Mouse (Mus musculus): ENCODE results near the gene Adam23. TPM values are rescaled to one million over a fixed set of nuclear protein-coding genes. Genes with fewer than 3 reads are reported as not detected.

The Adam23 gene
- polyA plus RNA-seq, 1 experiment from 2014 or later, result 4.3 TPM

- Histone ChIP-seq H3K4me2 (no peak overlapping the region), H3K36me3 (no peaks in the 10 kb centered on the region), H3K27me3 (no peaks in the 10 kb centered on the region), H3K4me3 (no peak overlapping the region), H3K9ac (no peak overlapping the region), H3K9me3 (no peaks in the 10 kb centered on the region), H3K4me1 (no peaks in the 10 kb centered on the region), H3K27ac (no peak overlapping the region)
- WGBS, result 75% methylated on average over 2 of the region's 2 CpGs
- no peak for ATAC-seq (ENCODE audit: insufficient number of reproducible peaks, insufficient read depth, low FRiP score, low TSS enrichment, low read depth)
Observed at GRCm38 (mm10) chr1:63544122-63544521, 98.4 kb downstream of the Adam23 start.

DNA sequence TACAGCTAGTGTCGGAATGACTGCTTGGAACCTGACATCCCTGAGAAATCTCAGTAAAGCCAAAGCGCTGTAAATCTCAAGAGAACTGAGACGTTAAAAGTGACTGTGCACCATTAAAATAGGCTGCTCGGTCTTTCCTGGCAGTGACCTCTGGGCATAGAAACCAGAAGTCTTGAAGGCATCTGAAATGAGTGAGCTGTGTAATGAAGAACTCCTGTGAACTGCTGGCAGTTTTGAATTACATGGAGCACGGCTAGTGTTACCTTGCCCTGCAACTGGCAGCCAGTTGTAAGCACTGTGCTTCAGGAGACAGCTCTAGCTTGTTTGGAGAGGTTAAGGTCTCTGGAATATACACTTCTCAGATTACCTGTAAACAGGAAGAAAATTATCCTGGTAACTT, 107.3 kb downstream of the Adam23 start:
- Histone ChIP-seq H3K4me1 (peaks cover 15% of the 10 kb centered on the region), H3K27ac (no peak overlapping the region), H3K9ac (no peak overlapping the region), H3K4me3 (no peak overlapping the region), H3K4me2 (no peak overlapping the region), H3K36me3 (no peaks in the 10 kb centered on the region), H3K9me3 (no peaks in the 10 kb centered on the region), H3K27me3 (no peaks in the 10 kb centered on the region)
- no peak for ATAC-seq (ENCODE audit: insufficient number of reproducible peaks, insufficient read depth, low FRiP score, low TSS enrichment, low read depth)
- 11% methylated on average over 5 of the region's 5 CpGs for WGBS

DNA sequence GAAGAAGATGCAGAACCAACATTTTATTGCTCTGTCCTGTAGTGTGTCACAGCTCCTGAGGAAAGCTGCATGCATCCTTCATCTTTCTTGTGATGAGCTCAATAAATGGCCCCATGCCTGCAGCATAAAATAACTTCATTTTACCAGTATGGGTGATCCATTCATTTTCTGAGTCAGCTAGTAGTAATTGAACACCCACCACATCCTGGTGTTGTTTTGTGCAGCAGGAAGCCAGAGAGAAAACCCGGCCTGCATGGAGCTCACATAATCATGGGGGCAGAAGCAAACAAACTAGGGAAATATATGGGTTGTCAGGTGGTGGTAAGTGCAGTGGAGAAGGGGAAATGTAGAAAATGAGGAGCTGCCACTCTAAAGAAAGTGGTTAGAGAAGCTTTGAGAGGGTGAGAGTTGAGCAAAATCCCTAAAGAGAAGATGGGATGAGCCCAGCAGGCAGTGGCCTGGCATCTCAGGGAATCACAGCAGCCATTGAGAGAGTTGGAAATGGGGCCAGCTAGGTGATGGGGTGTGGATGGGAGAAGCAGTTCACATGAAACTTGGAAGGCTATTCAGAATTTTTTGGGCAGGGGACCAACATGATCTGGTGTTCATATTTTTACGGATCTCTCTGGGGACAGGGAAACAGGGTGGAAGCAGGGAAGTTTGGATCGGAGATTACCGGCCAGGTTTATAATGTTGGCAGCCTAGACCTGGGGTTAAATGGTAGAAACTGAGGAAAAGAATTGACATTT, 116.3 kb downstream of the Adam23 start:
- WGBS, result 79% methylated on average over 4 of the region's 4 CpGs
- Histone ChIP-seq H3K4me1 (no peaks in the 10 kb centered on the region), H3K9ac (no peak overlapping the region), H3K27ac (no peak overlapping the region), H3K4me3 (no peak overlapping the region), H3K4me2 (no peak overlapping the region), H3K9me3 (no peaks in the 10 kb centered on the region), H3K27me3 (no peaks in the 10 kb centered on the region), H3K36me3 (no peaks in the 10 kb centered on the region)
- no peak for ATAC-seq (ENCODE audit: insufficient number of reproducible peaks, insufficient read depth, low FRiP score, low TSS enrichment, low read depth)

GRCm38 (mm10) chr1:63563928-63564327, 118.2 kb downstream of the Adam23 start:
- Histone ChIP-seq H3K4me2 (no peak overlapping the region), H3K27me3 (no peaks in the 10 kb centered on the region), H3K4me1 (no peaks in the 10 kb centered on the region), H3K27ac (no peak overlapping the region), H3K9ac (no peak overlapping the region), H3K36me3 (no peaks in the 10 kb centered on the region), H3K9me3 (no peaks in the 10 kb centered on the region), H3K4me3 (no peak overlapping the region)
- WGBS, result 71% methylated on average over 4 of the region's 4 CpGs
- ATAC-seq (ENCODE audit: insufficient number of reproducible peaks, insufficient read depth, low FRiP score, low TSS enrichment, low read depth), result no peak

- Histone ChIP-seq H3K9ac (no peak overlapping the region), H3K4me3 (no peak overlapping the region), H3K27ac (no peak overlapping the region), H3K36me3 (no peaks in the 10 kb centered on the region), H3K4me2 (no peak overlapping the region), H3K9me3 (no peaks in the 10 kb centered on the region), H3K27me3 (no peaks in the 10 kb centered on the region), H3K4me1 (no peaks in the 10 kb centered on the region)
- WGBS, result 29% methylated on average over 7 of the region's 7 CpGs
- no peak for ATAC-seq (ENCODE audit: insufficient number of reproducible peaks, insufficient read depth, low FRiP score, low TSS enrichment, low read depth)
Observed at GRCm38 (mm10) chr1:63566501-63566900, 120.8 kb downstream of the Adam23 start.

- H3K4me1 ChIP-seq, result no peaks in the 10 kb centered on the region
- no peaks in the 10 kb centered on the region for H3K9me3 ChIP-seq
- H3K9ac ChIP-seq, result no peak overlapping the region
- ATAC-seq (ENCODE audit: insufficient number of reproducible peaks, insufficient read depth, low FRiP score, low TSS enrichment, low read depth), result no peak
- 52% methylated on average over 4 of the region's 4 CpGs for WGBS
- H3K27ac ChIP-seq, result no peak overlapping the region
- no peaks in the 10 kb centered on the region for H3K27me3 ChIP-seq
- H3K4me3 ChIP-seq, result no peak overlapping the region
- no peaks in the 10 kb centered on the region for H3K36me3 ChIP-seq
- H3K4me2 ChIP-seq, result no peak overlapping the region
Observed at GRCm38 (mm10) chr1:63567031-63567430, 121.3 kb downstream of the Adam23 start.

DNA sequence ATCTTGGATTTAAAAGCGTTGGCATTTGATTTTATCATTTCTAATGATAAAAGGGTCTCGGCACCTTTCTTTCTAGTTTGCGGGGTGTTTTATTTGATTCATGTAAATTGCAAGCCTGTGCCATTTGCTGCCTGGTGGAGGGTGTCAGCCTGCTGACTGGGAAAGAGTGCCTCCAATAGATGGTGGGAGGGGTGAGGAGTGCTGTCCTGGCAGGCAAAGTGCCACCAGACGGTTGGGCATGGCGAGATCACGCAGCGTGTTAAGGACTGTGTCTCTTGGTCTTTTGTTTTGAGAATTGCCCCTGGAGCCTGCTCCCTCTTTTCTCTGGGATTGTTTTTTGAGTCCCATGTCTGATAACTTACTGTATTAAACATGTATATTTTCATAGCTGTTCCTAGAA, 126.5 kb downstream of the Adam23 start:
- 80% methylated on average over 7 of the region's 7 CpGs for WGBS
- Histone ChIP-seq H3K27ac (no peak overlapping the region), H3K36me3 (no peaks in the 10 kb centered on the region), H3K9me3 (no peaks in the 10 kb centered on the region), H3K9ac (no peak overlapping the region), H3K4me2 (no peak overlapping the region), H3K4me1 (peaks cover 10% of the 10 kb centered on the region), H3K27me3 (no peaks in the 10 kb centered on the region), H3K4me3 (no peak overlapping the region)
- ATAC-seq (ENCODE audit: insufficient number of reproducible peaks, insufficient read depth, low FRiP score, low TSS enrichment, low read depth), result no peak

- Histone ChIP-seq H3K4me1 (peaks cover 10% of the 10 kb centered on the region), H3K9ac (no peak overlapping the region), H3K9me3 (no peaks in the 10 kb centered on the region), H3K27me3 (no peaks in the 10 kb centered on the region), H3K27ac (no peak overlapping the region), H3K4me2 (no peak overlapping the region), H3K4me3 (no peak overlapping the region), H3K36me3 (no peaks in the 10 kb centered on the region)
- 39% methylated on average over 6 of the region's 6 CpGs for WGBS
- no peak for ATAC-seq (ENCODE audit: insufficient number of reproducible peaks, insufficient read depth, low FRiP score, low TSS enrichment, low read depth)
Observed at GRCm38 (mm10) chr1:63573432-63573831, 127.7 kb downstream of the Adam23 start.

- no peak for ATAC-seq (ENCODE audit: insufficient number of reproducible peaks, insufficient read depth, low FRiP score, low TSS enrichment, low read depth)
- Histone ChIP-seq H3K4me3 (no peak overlapping the region), H3K4me1 (peaks cover 10% of the 10 kb centered on the region), H3K27me3 (no peaks in the 10 kb centered on the region), H3K4me2 (no peak overlapping the region), H3K36me3 (no peaks in the 10 kb centered on the region), H3K9me3 (no peaks in the 10 kb centered on the region), H3K9ac (no peak overlapping the region), H3K27ac (no peak overlapping the region)
- 51% methylated on average over 12 of the region's 12 CpGs for WGBS
Observed at GRCm38 (mm10) chr1:63573864-63574611, 128.3 kb downstream of the Adam23 start.

- 27% methylated on average over 5 of the region's 5 CpGs for WGBS
- no peaks in the 10 kb centered on the region for H3K9me3 ChIP-seq
- H3K36me3 ChIP-seq, result no peaks in the 10 kb centered on the region
- peaks cover 10% of the 10 kb centered on the region for H3K4me1 ChIP-seq
- H3K9ac ChIP-seq, result no peak overlapping the region
- H3K27me3 ChIP-seq, result no peaks in the 10 kb centered on the region
- ATAC-seq (ENCODE audit: insufficient number of reproducible peaks, insufficient read depth, low FRiP score, low TSS enrichment, low read depth), result no peak
- no peak overlapping the region for H3K4me3 ChIP-seq
- H3K4me2 ChIP-seq, result no peak overlapping the region
- H3K27ac ChIP-seq, result no peak overlapping the region
Observed at GRCm38 (mm10) chr1:63576803-63577202, 131.1 kb downstream of the Adam23 start.

DNA sequence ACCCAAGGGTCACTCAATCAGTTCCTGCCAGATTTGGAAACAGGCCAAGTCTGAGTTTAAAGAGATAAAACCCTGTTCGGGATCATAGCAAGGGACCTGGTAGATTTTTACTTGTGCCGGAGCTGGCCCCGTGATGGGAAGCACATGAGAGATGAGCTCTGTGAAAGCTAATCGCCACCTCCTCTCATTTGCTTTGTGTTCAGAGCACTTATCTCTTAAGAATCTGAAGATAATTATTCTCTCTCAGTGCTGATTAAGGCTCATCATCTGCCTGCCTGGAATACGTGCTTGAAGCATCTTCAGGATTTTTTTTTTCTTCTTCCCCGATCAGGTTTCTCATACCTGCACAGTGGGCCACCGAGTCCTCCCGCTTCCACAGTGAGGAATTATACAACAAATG, 133.5 kb downstream of the Adam23 start:
- H3K9ac ChIP-seq, result no peak overlapping the region
- 0 out of 2 replicates have a peak, but pooled peaks cover 2% of the 10 kb centered on the region for H3K4me1 ChIP-seq
- no peak for ATAC-seq (ENCODE audit: insufficient number of reproducible peaks, insufficient read depth, low FRiP score, low TSS enrichment, low read depth)
- no peak overlapping the region for H3K4me3 ChIP-seq
- H3K27ac ChIP-seq, result no peak overlapping the region
- no peak overlapping the region for H3K4me2 ChIP-seq
- no peaks in the 10 kb centered on the region for H3K27me3 ChIP-seq
- 70% methylated on average over 8 of the region's 8 CpGs for WGBS
- H3K9me3 ChIP-seq, result no peaks in the 10 kb centered on the region
- H3K36me3 ChIP-seq, result no peaks in the 10 kb centered on the region

- H3K36me3 ChIP-seq, result no peaks in the 10 kb centered on the region
- H3K9me3 ChIP-seq, result no peaks in the 10 kb centered on the region
- H3K9ac ChIP-seq, result no peak overlapping the region
- no peak for ATAC-seq (ENCODE audit: insufficient number of reproducible peaks, insufficient read depth, low FRiP score, low TSS enrichment, low read depth)
- no peaks in the 10 kb centered on the region for H3K27me3 ChIP-seq
- no peaks in the 10 kb centered on the region for H3K4me1 ChIP-seq
- no peak overlapping the region for H3K27ac ChIP-seq
- WGBS, result 68% methylated on average over 7 of the region's 7 CpGs
- no peak overlapping the region for H3K4me3 ChIP-seq
- no peak overlapping the region for H3K4me2 ChIP-seq
Observed at GRCm38 (mm10) chr1:63586869-63587268, 141.2 kb downstream of the Adam23 start.

Measured in embryonic facial prominence, embryonic 13.5 days (tissue).